Mouse (Mus musculus): ENCODE measurements around the gene Erp27. TPM values are rescaled to one million over a fixed set of nuclear protein-coding genes. Genes with fewer than 3 reads are reported as not detected.

The Erp27 gene
- total and polyA plus RNA-seq, 3 experiments = 0.55 to 1.9 TPM; not detected in 1

DNA sequence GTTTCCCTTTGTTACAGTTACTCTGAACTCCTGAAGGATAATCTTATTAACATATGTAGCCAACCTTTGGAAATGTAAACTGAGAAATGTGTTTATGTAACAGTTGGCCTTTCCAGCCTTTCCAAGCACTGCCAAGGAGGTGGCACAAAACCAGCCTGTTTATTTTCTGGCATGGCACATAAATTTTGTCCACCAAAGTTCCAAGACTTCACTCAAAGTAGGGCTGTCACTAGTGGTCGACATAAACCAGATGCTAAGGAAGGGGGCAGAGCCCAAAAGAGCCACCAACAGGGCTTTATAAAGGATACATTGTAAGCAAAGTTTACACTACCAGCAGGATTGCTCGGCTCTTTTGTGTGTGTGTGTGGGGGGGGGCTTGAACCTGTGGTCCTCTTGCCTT is 4.1 kb downstream of the Erp27 start:
- in situ Hi-C loops (cut with MboI; ENCODE audit: low pct_ligation_motif_present, low pct_unique_long_range_greater_than_20kb, low sequenced_read_pairs) = no loop called here

DNA sequence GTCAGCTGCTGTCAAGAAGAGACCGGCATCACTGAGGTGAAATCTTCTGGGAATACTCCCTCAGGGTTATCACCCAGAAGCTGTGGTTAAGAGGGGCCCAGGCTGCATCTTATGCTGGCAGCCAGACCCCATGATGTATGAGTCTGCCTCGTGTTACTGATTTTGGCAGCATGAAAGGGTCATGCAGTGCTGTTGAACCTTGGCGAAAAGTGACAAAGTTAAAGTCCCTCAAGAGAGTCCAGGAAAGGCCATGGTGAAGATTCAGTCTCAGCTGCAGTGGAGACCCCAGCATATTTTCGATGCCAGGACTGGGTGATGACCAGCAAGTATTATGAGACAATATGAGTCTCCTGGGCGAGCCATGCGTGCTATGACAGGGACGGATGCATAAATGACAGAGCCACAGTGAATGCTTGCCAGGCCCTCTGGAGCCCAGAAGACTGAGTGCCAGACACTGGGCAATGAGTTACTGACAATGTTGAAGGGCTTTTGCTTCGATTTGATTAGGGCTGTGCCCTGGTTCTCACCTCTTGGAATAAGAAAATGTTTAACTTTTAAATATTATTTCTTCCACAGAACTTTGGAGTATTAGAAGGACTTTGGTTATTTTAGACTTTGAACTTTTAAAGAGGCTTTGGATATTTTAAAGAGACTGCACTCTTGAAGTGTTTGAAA is 6.1 kb downstream of the Erp27 start:
- Histone ChIP-seq H3K9me3 (replicated peaks; ENCODE audit: low read length) (no peaks in the 10 kb centered on the region), H3K9ac (ENCODE audit: insufficient read depth, low read depth) (no peak overlapping the region), H3K27me3 (replicated peaks) (no peaks in the 10 kb centered on the region), H3K4me2 (ENCODE audit: insufficient read depth, low read depth, poor library complexity, severe bottlenecking) (no peak overlapping the region), H3K79me2 (replicated peaks; ENCODE audit: control insufficient read depth, extremely low read depth, insufficient read depth, poor library complexity, severe bottlenecking) (no peaks in the 10 kb centered on the region), H3K27ac (ENCODE audit: insufficient read depth, low read depth) (no peak overlapping the region), H3K36me3 (replicated peaks in 1 of 2; ENCODE audit: control insufficient read depth in 1 of 2, insufficient read depth in 1 of 2, low read length in 1 of 2) (peaks cover 22 to 73% of the 10 kb centered on the region in 2 experiments), H3K4me1 (ENCODE audit: control insufficient read depth in 1 of 2, insufficient read depth in 2 of 2) (peaks cover 0 to 22% of the 10 kb centered on the region in 2 experiments; a peak in 2 of 4 replicates), H3K4me3 (replicated peaks in 1 of 3; ENCODE audit: low read depth in 2 of 3, low read length in 2 of 3, poor library complexity in 1 of 3) (no peak overlapping the region)
- in situ Hi-C loops (cut with MboI; ENCODE audit: low pct_ligation_motif_present, low pct_unique_long_range_greater_than_20kb, low sequenced_read_pairs) (no loop called here), dilution Hi-C loops (cut with MboI; ENCODE audit: extremely low pct_ligation_motif_present, extremely low pct_unique_long_range_greater_than_20kb, low sequenced_read_pairs) (no loop called here)
- no peak for DNase-seq (ENCODE audit: extremely low read depth)
- TF ChIP-seq MXI1 (IDR thresholded peaks at IDR 0.05; ENCODE audit: low read depth, low read length) (no peak), ELF1 (IDR thresholded peaks at IDR 0.05; ENCODE audit: low read depth, low read length) (no peak), MYC (IDR thresholded peaks at IDR 0.05; ENCODE audit: low read depth, low read length) (no peak), TBP (conservative IDR thresholded peaks at IDR 0.05; ENCODE audit: low read depth, low read length) (no peak), NRF1 (IDR thresholded peaks at IDR 0.05; ENCODE audit: low read depth, low read length) (no peak)

More for the DNA sequence above, 4.1 kb downstream of the Erp27 start:
- no peak overlapping the region for H3K27ac ChIP-seq (ENCODE audit: insufficient read depth, low read depth)
- dilution Hi-C loops (cut with MboI; ENCODE audit: extremely low pct_ligation_motif_present, extremely low pct_unique_long_range_greater_than_20kb, low sequenced_read_pairs) = no loop called here
- DNase-seq (ENCODE audit: extremely low read depth) = no peak
- H3K4me3 ChIP-seq (replicated peaks in 1 of 3; ENCODE audit: low read depth in 2 of 3, low read length in 2 of 3, poor library complexity in 1 of 3) = no peak overlapping the region
- H3K9me3 ChIP-seq (replicated peaks; ENCODE audit: low read length) = no peaks in the 10 kb centered on the region
- no peak overlapping the region for H3K9ac ChIP-seq (ENCODE audit: insufficient read depth, low read depth)
- no peaks in the 10 kb centered on the region for H3K79me2 ChIP-seq (replicated peaks; ENCODE audit: control insufficient read depth, extremely low read depth, insufficient read depth, poor library complexity, severe bottlenecking)
- no peak overlapping the region for H3K4me2 ChIP-seq (ENCODE audit: insufficient read depth, low read depth, poor library complexity, severe bottlenecking)
- H3K27me3 ChIP-seq (replicated peaks) = no peaks in the 10 kb centered on the region
- peaks cover 17 to 69% of the 10 kb centered on the region in 2 experiments for H3K36me3 ChIP-seq (replicated peaks in 1 of 2; ENCODE audit: control insufficient read depth in 1 of 2, insufficient read depth in 1 of 2, low read length in 1 of 2)
- H3K4me1 ChIP-seq (ENCODE audit: control insufficient read depth in 1 of 2, insufficient read depth in 2 of 2) = peaks cover 0 to 23% of the 10 kb centered on the region in 2 experiments; a peak in 2 of 4 replicates
- TF ChIP-seq TBP (conservative IDR thresholded peaks at IDR 0.05; ENCODE audit: low read depth, low read length) = no peak
- no peak for TF ChIP-seq RCOR1 (conservative IDR thresholded peaks at IDR 0.05; ENCODE audit: low read depth, low read length)
- no peak for TF ChIP-seq NRF1 (IDR thresholded peaks at IDR 0.05; ENCODE audit: low read depth, low read length)
- no peak for TF ChIP-seq PAX5 (IDR thresholded peaks at IDR 0.05; ENCODE audit: low read length)
- no peak for TF ChIP-seq CHD2 (IDR thresholded peaks at IDR 0.05; ENCODE audit: low read length)
- no peak for TF ChIP-seq UBTF (IDR thresholded peaks at IDR 0.05; ENCODE audit: low read depth, low read length)
- TF ChIP-seq KAT2A (IDR thresholded peaks at IDR 0.05; ENCODE audit: insufficient replicate concordance, low read length) = no peak
- no peak for TF ChIP-seq ELF1 (IDR thresholded peaks at IDR 0.05; ENCODE audit: low read depth, low read length)

DNA sequence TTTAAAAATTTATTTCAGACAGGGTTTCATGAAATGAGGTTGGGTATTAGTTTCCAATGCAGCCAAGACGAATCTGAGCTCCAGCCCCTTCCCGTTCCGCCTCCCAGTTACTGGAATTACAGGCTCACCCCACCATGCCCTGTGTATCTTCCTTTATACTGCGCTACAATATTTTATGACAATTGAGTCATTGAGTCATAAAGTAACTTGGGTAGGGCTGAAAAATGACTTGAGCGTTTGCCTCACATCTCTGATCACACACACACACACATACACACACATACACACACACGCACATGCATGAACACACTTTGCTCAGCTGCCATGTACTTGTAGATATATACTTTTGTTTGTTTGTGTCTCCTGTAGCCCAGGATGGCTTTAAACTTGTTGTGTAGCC is 7.7 kb downstream of the Erp27 start:
- dilution Hi-C loops (cut with MboI; ENCODE audit: extremely low pct_ligation_motif_present, extremely low pct_unique_long_range_greater_than_20kb, low sequenced_read_pairs) = no loop called here
- H3K9me3 ChIP-seq (replicated peaks; ENCODE audit: low read length) = no peaks in the 10 kb centered on the region
- peaks cover 27 to 74% of the 10 kb centered on the region in 2 experiments for H3K36me3 ChIP-seq (replicated peaks in 1 of 2; ENCODE audit: control insufficient read depth in 1 of 2, insufficient read depth in 1 of 2, low read length in 1 of 2)
- no peak for DNase-seq (ENCODE audit: extremely low read depth)
- no peak overlapping the region for H3K27ac ChIP-seq (ENCODE audit: insufficient read depth, low read depth)
- H3K79me2 ChIP-seq (replicated peaks; ENCODE audit: control insufficient read depth, extremely low read depth, insufficient read depth, poor library complexity, severe bottlenecking) = no peaks in the 10 kb centered on the region
- no peak overlapping the region for H3K4me2 ChIP-seq (ENCODE audit: insufficient read depth, low read depth, poor library complexity, severe bottlenecking)
- no peaks in the 10 kb centered on the region for H3K27me3 ChIP-seq (replicated peaks)
- no peak overlapping the region for H3K9ac ChIP-seq (ENCODE audit: insufficient read depth, low read depth)
- in situ Hi-C loops (cut with MboI; ENCODE audit: low pct_ligation_motif_present, low pct_unique_long_range_greater_than_20kb, low sequenced_read_pairs) = no loop called here
- no peak overlapping the region for H3K4me3 ChIP-seq (replicated peaks in 1 of 3; ENCODE audit: low read depth in 2 of 3, low read length in 2 of 3, poor library complexity in 1 of 3)
- TF ChIP-seq JUN (IDR thresholded peaks at IDR 0.05; ENCODE audit: insufficient read depth, low read depth, low read length) (no peak), BHLHE40 (IDR thresholded peaks at IDR 0.05; ENCODE audit: low read depth, low read length) (no peak), MXI1 (IDR thresholded peaks at IDR 0.05; ENCODE audit: low read depth, low read length) (no peak), JUND (conservative IDR thresholded peaks at IDR 0.05; ENCODE audit: low read depth, low read length) (no peak), CHD1 (IDR thresholded peaks at IDR 0.05; ENCODE audit: low read depth, low read length) (no peak), ZMIZ1 (IDR thresholded peaks at IDR 0.05; ENCODE audit: low read depth, low read length) (no peak), ZNF384 (IDR thresholded peaks at IDR 0.05; ENCODE audit: low read depth, low read length) (no peak), ZKSCAN1 (IDR thresholded peaks at IDR 0.05; ENCODE audit: borderline replicate concordance, low read depth, low read length) (no peak), TBP (conservative IDR thresholded peaks at IDR 0.05; ENCODE audit: low read depth, low read length) (no peak), USF1 (IDR thresholded peaks at IDR 0.05; ENCODE audit: low read depth, low read length) (no peak), NRF1 (IDR thresholded peaks at IDR 0.05; ENCODE audit: low read depth, low read length) (no peak), UBTF (IDR thresholded peaks at IDR 0.05; ENCODE audit: low read depth, low read length) (no peak), EP300 (IDR thresholded peaks at IDR 0.05; ENCODE audit: low read length) (no peak), TCF12 (IDR thresholded peaks at IDR 0.05; ENCODE audit: low read depth, low read length) (no peak), ZC3H11A (IDR thresholded peaks at IDR 0.05; ENCODE audit: low read depth, low read length) (no peak), ELF1 (IDR thresholded peaks at IDR 0.05; ENCODE audit: low read depth, low read length) (no peak), HCFC1 (IDR thresholded peaks at IDR 0.05; ENCODE audit: low read depth, low read length) (no peak), SIN3A (IDR thresholded peaks at IDR 0.05; ENCODE audit: low read length) (no peak), NELFE (IDR thresholded peaks at IDR 0.05; ENCODE audit: low read depth, low read length) (no peak)
- H3K4me1 ChIP-seq (ENCODE audit: control insufficient read depth in 1 of 2, insufficient read depth in 2 of 2) = peaks cover 0 to 8% of the 10 kb centered on the region in 2 experiments; a peak in 2 of 4 replicates

Data from CH12.LX (cell line).